Mouse (Mus musculus) embryonic facial prominence, embryonic 14.5 days (tissue): ENCODE measurements around the gene Napb. TPM values are rescaled to one million over a fixed set of nuclear protein-coding genes. Genes with fewer than 3 reads are reported as not detected.
"Not testable (repeated sequence)": the region's sequence is repeated elsewhere in the genome, so short reads cannot be mapped to it uniquely, and the experiment has no call there.

Source experiments
- ATAC-seq: fragments of 200-750 bp; cut with Nextera tagmentation; 2 replicates; pipeline ENCODE4 v1.8.0; 2017; ENCODE audit warnings: low read depth, moderate number of reproducible peaks, moderate TSS enrichment
- DNase-seq: peaks from one replicate; pipeline ENCODE4 v3.0.0-alpha.2; 2015; ENCODE audit warnings: low spot score
- H3K27ac ChIP-seq: fragments of 300-500 bp; sonication (generic); replicated peaks from 2 replicates; pipeline ENCODE4 v1.5.1; 2014; ENCODE audit warnings: low read depth, mild to moderate bottlenecking, low read length, moderate library complexity
- H3K27me3 ChIP-seq: fragments of 300-500 bp; sonication (generic); replicated peaks from 2 replicates; pipeline ENCODE4 v1.6.1; 2014; ENCODE audit warnings: low read length; ENCODE audit not compliant: control insufficient read depth, insufficient read depth
- H3K36me3 ChIP-seq: fragments of 300-500 bp; sonication (generic); 2 replicates; pipeline ENCODE4 v1.6.1; 2014; ENCODE audit warnings: low read length, mixed read lengths; ENCODE audit not compliant: control insufficient read depth, insufficient read depth
- H3K4me1 ChIP-seq: fragments of 300-500 bp; sonication (generic); 2 replicates; pipeline ENCODE4 v1.6.1; 2014; ENCODE audit warnings: antibody characterized with exemption, low read length; ENCODE audit not compliant: control insufficient read depth, insufficient read depth
- H3K4me2 ChIP-seq: fragments of 300-500 bp; sonication (generic); 2 replicates; pipeline ENCODE4 v1.6.1; 2014; ENCODE audit warnings: low read depth, mild to moderate bottlenecking, low read length, moderate library complexity, mixed read lengths
- H3K4me3 ChIP-seq: fragments of 300-500 bp; sonication (generic); 2 replicates; pipeline ENCODE4 v1.5.1; 2014; ENCODE audit warnings: low read depth, mild to moderate bottlenecking, low read length
- H3K9ac ChIP-seq: fragments of 300-500 bp; sonication (generic); 2 replicates; pipeline ENCODE4 v1.6.1; 2014; ENCODE audit warnings: low read depth, mild to moderate bottlenecking, low read length, moderate library complexity, mixed read lengths
- H3K9me3 ChIP-seq: fragments of 300-500 bp; sonication (generic); 2 replicates; pipeline ENCODE4 v1.6.1; 2016; ENCODE audit warnings: low read length; ENCODE audit not compliant: control insufficient read depth
- WGBS: fragments of 180-500 bp; shearing (Covaris S2); extraction: QIAGEN DNeasy Blood & Tissue Kit; methylation state at CpG from one replicate; pipeline ENCODE4 v1.1.7; 2014; 5-methylcytosine and 5-hydroxymethylcytosine counted together
- polyA plus RNA-seq: library from polyadenylated mRNA; unstranded; fragments of >200 nt; fragmentation: Nextera tagmentation; extraction: Ambion mirVana; gene quantifications from 2 replicates; pipeline ENCODE4 v1.2.1, GENCODE M21; 2014

The Napb gene
- polyA plus RNA-seq, result 5.9 and 6.5 TPM in 2 replicates

GRCm38 (mm10) chr2:148732327-148733000 is at the start of gene Napb:
TSS of gene Napb (minus strand) at chr2:148732467.
- peak within 1 kb of the TSS; percentile 76 for H3K4me2 ChIP-seq
- peak within 1 kb of the TSS; percentile 79 for H3K9ac ChIP-seq
- DNase-seq (peak; percentile 98), ATAC-seq (peak; percentile 100)
- H3K9me3 ChIP-seq, result 0 out of 2 replicates have a peak, but pooled peaks cover 4% of the 10 kb centered on the region
- no peaks in the 10 kb centered on the region for H3K27me3 ChIP-seq
- peak within 1 kb of the TSS; percentile 46; the same call in 1 of the 2 replicates for H3K27ac ChIP-seq
- H3K4me1 ChIP-seq, result peaks cover 3% of the 10 kb centered on the region; the same call in 1 of the 2 replicates
- WGBS, result 5% methylated on average over 18 of the region's 18 CpGs
- H3K36me3 ChIP-seq, result no peaks in the 10 kb centered on the region
- peak within 1 kb of the TSS; percentile 77 for H3K4me3 ChIP-seq

- H3K27ac ChIP-seq, result no peak within 1 kb of the TSS
- H3K27me3 ChIP-seq, result no peaks in the 10 kb centered on the region
- no peaks in the 10 kb centered on the region for H3K4me1 ChIP-seq
- no peak within 1 kb of the TSS for H3K4me3 ChIP-seq
- H3K4me2 ChIP-seq, result no peak within 1 kb of the TSS
- H3K36me3 ChIP-seq, result no peaks in the 10 kb centered on the region
- 13% methylated on average over 1 of the region's 1 CpGs for WGBS
- DNase-seq, result no peak
- no peaks in the 10 kb centered on the region for H3K9me3 ChIP-seq
- no peak within 1 kb of the TSS for H3K9ac ChIP-seq
- ATAC-seq, result no peak
Measured at GRCm38 (mm10) chr2:148781709-148782108, 49.4 kb upstream of the Napb start, which contains the start of gene 8030411F24Rik. TSS of gene 8030411F24Rik (plus strand) at chr2:148782009.

GRCm38 (mm10) chr2:148771397-148771796 is 39.1 kb upstream of the Napb start, which contains the start of gene Cst11:
TSS of gene Cst11 (minus strand) at chr2:148771497.
- H3K4me2 ChIP-seq, H3K27me3 ChIP-seq, H3K9ac ChIP-seq, H3K36me3 ChIP-seq, DNase-seq, H3K27ac ChIP-seq, H3K4me1 ChIP-seq, ATAC-seq, H3K4me3 ChIP-seq, H3K9me3 ChIP-seq: not testable (repeated sequence)
- 80% methylated on average over 4 of the region's 4 CpGs for WGBS

GRCm38 (mm10) chr2:148763648-148764388 is 31.6 kb upstream of the Napb start:
- Histone ChIP-seq H3K9me3 (no peaks in the 10 kb centered on the region), H3K27me3 (no peaks in the 10 kb centered on the region), H3K4me3 (no peak overlapping the region), H3K36me3 (no peaks in the 10 kb centered on the region), H3K9ac (no peak overlapping the region), H3K4me2 (no peak overlapping the region), H3K4me1 (no peaks in the 10 kb centered on the region), H3K27ac (no peak overlapping the region)
- DNase-seq (no peak), ATAC-seq (no peak)
- 88% methylated on average over 1 of the region's 1 CpGs for WGBS

- no peak for ATAC-seq
- no peak overlapping the region for H3K9ac ChIP-seq
- no peak overlapping the region for H3K27ac ChIP-seq
- 47% methylated on average over 1 of the region's 1 CpGs for WGBS
- no peaks in the 10 kb centered on the region for H3K36me3 ChIP-seq
- no peaks in the 10 kb centered on the region for H3K27me3 ChIP-seq
- H3K4me2 ChIP-seq, result no peak overlapping the region
- H3K4me3 ChIP-seq, result no peak overlapping the region
- no peaks in the 10 kb centered on the region for H3K9me3 ChIP-seq
- H3K4me1 ChIP-seq, result no peaks in the 10 kb centered on the region
- no peak for DNase-seq
Measured at GRCm38 (mm10) chr2:148754310-148754846, 22.1 kb upstream of the Napb start.

GRCm38 (mm10) chr2:148751893-148752813 is 19.9 kb upstream of the Napb start:
- ATAC-seq (peak; percentile 85), DNase-seq (peak; percentile 94)
- Histone ChIP-seq H3K36me3 (no peaks in the 10 kb centered on the region), H3K4me3 (peak overlapping the region; percentile 27), H3K27me3 (no peaks in the 10 kb centered on the region), H3K9me3 (no peaks in the 10 kb centered on the region), H3K27ac (no peak overlapping the region), H3K4me1 (no peaks in the 10 kb centered on the region), H3K9ac (0 out of 2 replicates have a peak overlapping the region, but pooled peaks have one; percentile 23), H3K4me2 (peak overlapping the region; percentile 57)
- 18% methylated on average over 15 of the region's 15 CpGs for WGBS

- WGBS, result 75% methylated on average over 1 of the region's 1 CpGs
- Histone ChIP-seq H3K4me3 (no peak within 1 kb of the TSS), H3K27me3 (no peaks in the 10 kb centered on the region), H3K9me3 (no peaks in the 10 kb centered on the region), H3K4me1 (no peaks in the 10 kb centered on the region), H3K9ac (no peak within 1 kb of the TSS), H3K36me3 (no peaks in the 10 kb centered on the region), H3K27ac (no peak within 1 kb of the TSS), H3K4me2 (no peak within 1 kb of the TSS)
- ATAC-seq (no peak), DNase-seq (no peak)
Measured at GRCm38 (mm10) chr2:148750058-148750457, 17.8 kb upstream of the Napb start, which contains the start of gene Cstl1. TSS of gene Cstl1 (plus strand) at chr2:148750358.
